Mouse (Mus musculus) forebrain, embryonic 14.5 days (tissue): ENCODE measurements at regions not wholly inside any gene's neighbourhood (a gene's known extent, or its start where the extent isn't known, plus 50 kb on each side); places are given as distances from the start of the nearest gene placed in this dataset.

Experiments used
- ATAC-seq: fragments of 200-750 bp; cut with Nextera tagmentation; 2 replicates; pipeline ENCODE4 v1.8.0; 2017; ENCODE audit warnings: mild to moderate bottlenecking, moderate library complexity
- DNase-seq: peaks from one replicate; pipeline ENCODE4 v3.0.0-alpha.2; 2015; ENCODE audit warnings: low spot score
- H3K27ac ChIP-seq: fragments of 300-500 bp; sonication (generic); 2 replicates; pipeline ENCODE4 v1.5.1; 2014; ENCODE audit warnings: low read depth, mild to moderate bottlenecking, control low read depth, low read length, moderate library complexity
- H3K27me3 ChIP-seq: fragments of 300-500 bp; sonication (generic); replicated peaks from 2 replicates; pipeline ENCODE4 v1.6.1; 2014; ENCODE audit warnings: low read length, control low read depth, mixed read lengths; ENCODE audit not compliant: control insufficient read depth, insufficient read depth
- H3K36me3 ChIP-seq: fragments of 300-500 bp; sonication (generic); 2 replicates; pipeline ENCODE4 v1.6.1; 2014; ENCODE audit warnings: low read length, control low read depth; ENCODE audit not compliant: control insufficient read depth, insufficient read depth
- H3K4me1 ChIP-seq: fragments of 300-500 bp; sonication (generic); 2 replicates; pipeline ENCODE4 v1.6.1; 2014; ENCODE audit warnings: antibody characterized with exemption, low read length, control low read depth; ENCODE audit not compliant: control insufficient read depth, insufficient read depth
- H3K4me2 ChIP-seq: fragments of 300-500 bp; sonication (generic); 2 replicates; pipeline ENCODE4 v1.6.1; 2014; ENCODE audit warnings: mild to moderate bottlenecking, control low read depth, low read length
- H3K4me3 ChIP-seq: fragments of 300-500 bp; sonication (generic); 2 replicates; pipeline ENCODE4 v1.5.1; 2014; ENCODE audit warnings: low read depth, low read length, control low read depth
- H3K9ac ChIP-seq: fragments of 300-500 bp; sonication (generic); 2 replicates; pipeline ENCODE4 v1.6.1; 2014; ENCODE audit warnings: mild to moderate bottlenecking, low read length, control low read depth, moderate library complexity
- H3K9me3 ChIP-seq: fragments of 300-500 bp; sonication (generic); replicated peaks from 2 replicates; pipeline ENCODE4 v1.6.1; 2016; ENCODE audit warnings: low read length, control low read depth, mixed read lengths; ENCODE audit not compliant: control insufficient read depth
- WGBS: fragments of 180-500 bp; shearing (Covaris S2); extraction: QIAGEN DNeasy Blood & Tissue Kit; methylation state at CpG from one replicate; pipeline ENCODE4 v1.1.7; 2014; 5-methylcytosine and 5-hydroxymethylcytosine counted together

- no peak overlapping the region for H3K4me2 ChIP-seq
- H3K9me3 ChIP-seq: no peaks in the 10 kb centered on the region
- DNase-seq: no peak
- H3K27ac ChIP-seq: no peak overlapping the region
- H3K36me3 ChIP-seq: no peaks in the 10 kb centered on the region
- H3K4me1 ChIP-seq: no peaks in the 10 kb centered on the region
- ATAC-seq: no peak
- no peak overlapping the region for H3K9ac ChIP-seq
- H3K4me3 ChIP-seq: no peak overlapping the region
- H3K27me3 ChIP-seq: no peaks in the 10 kb centered on the region
- WGBS: 82% methylated on average over 6 of the region's 6 CpGs
Observed at GRCm38 (mm10) chr12:52368034-52368433, 135.7 kb upstream of the Arhgap5 start.

- no peaks in the 10 kb centered on the region for H3K27me3 ChIP-seq
- no peaks in the 10 kb centered on the region for H3K36me3 ChIP-seq
- ATAC-seq (no peak), DNase-seq (no peak)
- H3K4me3 ChIP-seq: no peak overlapping the region
- WGBS: 88% methylated on average over 4 of the region's 4 CpGs
- no peaks in the 10 kb centered on the region for H3K9me3 ChIP-seq
- H3K4me1 ChIP-seq: no peaks in the 10 kb centered on the region
- H3K4me2 ChIP-seq: no peak overlapping the region
- no peak overlapping the region for H3K9ac ChIP-seq
- no peak overlapping the region for H3K27ac ChIP-seq
Observed at GRCm38 (mm10) chr12:52368466-52368865, 135.3 kb upstream of the Arhgap5 start.

- no peaks in the 10 kb centered on the region for H3K36me3 ChIP-seq
- ATAC-seq: no peak
Observed at GRCm38 (mm10) chr12:52370153-52370710, 133.5 kb upstream of the Arhgap5 start.

GRCm38 (mm10) chr12:52375116-52375515 lies 128.7 kb upstream of the Arhgap5 start:
- ATAC-seq: no peak
- H3K4me3 ChIP-seq: no peak overlapping the region
- H3K27me3 ChIP-seq: no peaks in the 10 kb centered on the region
- peaks cover 2% of the 10 kb centered on the region; the same call in 1 of the 2 replicates for H3K4me1 ChIP-seq
- H3K4me2 ChIP-seq: no peak overlapping the region
- no peak overlapping the region for H3K27ac ChIP-seq
- DNase-seq: no peak
- no peaks in the 10 kb centered on the region for H3K36me3 ChIP-seq
- no peaks in the 10 kb centered on the region for H3K9me3 ChIP-seq
- no peak overlapping the region for H3K9ac ChIP-seq
- WGBS: 93% methylated on average over 4 of the region's 4 CpGs

More at GRCm38 (mm10) chr12:52370153-52370710, 133.5 kb upstream of the Arhgap5 start:
- no peaks in the 10 kb centered on the region for H3K27me3 ChIP-seq
- H3K9ac ChIP-seq: no peak overlapping the region
- 81% methylated on average over 12 of the region's 12 CpGs for WGBS
- DNase-seq: no peak
- H3K27ac ChIP-seq: no peak overlapping the region
- H3K4me3 ChIP-seq: no peak overlapping the region
- no peak overlapping the region for H3K4me2 ChIP-seq
- H3K4me1 ChIP-seq: no peaks in the 10 kb centered on the region
- no peaks in the 10 kb centered on the region for H3K9me3 ChIP-seq

GRCm38 (mm10) chr12:52376692-52377462 lies 126.9 kb upstream of the Arhgap5 start:
- no peak overlapping the region for H3K4me3 ChIP-seq
- H3K4me1 ChIP-seq: peaks cover 10% of the 10 kb centered on the region
- H3K9ac ChIP-seq: no peak overlapping the region
- DNase-seq: no peak
- H3K27ac ChIP-seq: no peak overlapping the region
- no peak overlapping the region for H3K4me2 ChIP-seq
- 84% methylated on average over 10 of the region's 10 CpGs for WGBS
- no peaks in the 10 kb centered on the region for H3K36me3 ChIP-seq
- ATAC-seq: no peak
- H3K27me3 ChIP-seq: no peaks in the 10 kb centered on the region
- no peaks in the 10 kb centered on the region for H3K9me3 ChIP-seq

- Histone ChIP-seq H3K4me2 (no peak overlapping the region), H3K9me3 (no peaks in the 10 kb centered on the region), H3K27ac (no peak overlapping the region), H3K27me3 (no peaks in the 10 kb centered on the region), H3K36me3 (no peaks in the 10 kb centered on the region), H3K9ac (no peak overlapping the region), H3K4me1 (peaks cover 11% of the 10 kb centered on the region), H3K4me3 (no peak overlapping the region)
- ATAC-seq: no peak
- DNase-seq: no peak
- WGBS: 96% methylated on average over 2 of the region's 2 CpGs
Observed at GRCm38 (mm10) chr12:52377463-52377848, 126.3 kb upstream of the Arhgap5 start.

GRCm38 (mm10) chr12:52379245-52379644 lies 124.5 kb upstream of the Arhgap5 start:
- ATAC-seq (peak; percentile 46; the same call in 1 of the 2 replicates), DNase-seq (peak; percentile 40)
- Histone ChIP-seq H3K27ac (no peak overlapping the region), H3K4me1 (peaks cover 11% of the 10 kb centered on the region), H3K27me3 (no peaks in the 10 kb centered on the region), H3K9me3 (no peaks in the 10 kb centered on the region), H3K36me3 (no peaks in the 10 kb centered on the region), H3K4me3 (no peak overlapping the region), H3K4me2 (no peak overlapping the region), H3K9ac (no peak overlapping the region)
- WGBS: 79% methylated on average over 4 of the region's 4 CpGs

GRCm38 (mm10) chr12:52379960-52380359 lies 123.8 kb upstream of the Arhgap5 start:
- peaks cover 11% of the 10 kb centered on the region for H3K4me1 ChIP-seq
- H3K4me3 ChIP-seq: no peak overlapping the region
- ATAC-seq (no peak), DNase-seq (no peak)
- no peaks in the 10 kb centered on the region for H3K9me3 ChIP-seq
- no peaks in the 10 kb centered on the region for H3K27me3 ChIP-seq
- no peak overlapping the region for H3K9ac ChIP-seq
- H3K36me3 ChIP-seq: no peaks in the 10 kb centered on the region
- H3K4me2 ChIP-seq: no peak overlapping the region
- H3K27ac ChIP-seq: no peak overlapping the region
- 52% methylated on average over 5 of the region's 5 CpGs for WGBS
